Mouse (Mus musculus): ENCODE measurements around the gene Nedd9.

Gene Nedd9

DNA sequence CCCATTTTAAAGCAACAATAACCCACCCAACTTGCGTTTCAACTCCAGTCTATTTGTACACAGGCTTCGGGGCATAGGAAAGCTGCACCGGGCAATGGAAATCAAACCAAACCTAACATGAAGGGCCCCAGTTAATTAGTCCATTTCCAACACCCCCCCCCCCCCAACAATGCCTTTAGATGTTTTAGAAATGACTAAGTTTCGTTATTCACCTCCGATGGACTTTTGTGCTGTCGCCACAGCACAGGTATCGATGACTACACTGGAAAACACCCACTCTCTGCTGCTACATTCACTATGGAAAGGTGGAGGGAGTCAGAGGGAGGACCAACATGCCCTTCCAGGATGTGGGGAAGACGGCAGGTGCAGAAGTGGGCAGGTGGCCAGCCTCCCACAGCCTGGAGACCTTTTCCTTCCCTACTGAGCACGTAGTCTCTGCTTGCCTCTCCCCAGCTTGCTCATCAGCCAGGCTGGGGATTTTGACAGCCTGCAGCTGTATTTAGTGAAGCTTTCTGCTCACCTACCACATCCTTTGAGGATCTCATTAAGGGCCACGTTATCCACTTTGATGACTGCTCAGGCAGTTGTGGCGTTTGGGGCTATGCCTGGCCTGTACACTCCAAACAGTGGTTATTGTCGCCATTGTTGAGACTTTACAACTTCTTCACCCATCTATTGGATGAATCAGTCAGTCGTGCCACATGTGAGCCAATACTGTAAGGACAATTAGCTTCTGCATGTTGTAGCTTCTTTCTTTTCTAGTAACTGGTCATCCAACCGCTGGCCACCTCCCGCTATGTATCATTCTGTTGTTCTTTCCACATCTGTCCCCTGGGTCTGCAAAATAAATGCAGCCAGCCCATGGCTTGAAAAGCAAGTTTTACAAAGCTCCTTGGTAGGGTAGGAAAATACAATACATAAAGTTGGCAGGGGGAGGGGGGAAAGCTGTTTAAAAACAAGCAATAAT lies 33.7 kb downstream of the Nedd9 start:
- no peak for DNase-seq

DNA sequence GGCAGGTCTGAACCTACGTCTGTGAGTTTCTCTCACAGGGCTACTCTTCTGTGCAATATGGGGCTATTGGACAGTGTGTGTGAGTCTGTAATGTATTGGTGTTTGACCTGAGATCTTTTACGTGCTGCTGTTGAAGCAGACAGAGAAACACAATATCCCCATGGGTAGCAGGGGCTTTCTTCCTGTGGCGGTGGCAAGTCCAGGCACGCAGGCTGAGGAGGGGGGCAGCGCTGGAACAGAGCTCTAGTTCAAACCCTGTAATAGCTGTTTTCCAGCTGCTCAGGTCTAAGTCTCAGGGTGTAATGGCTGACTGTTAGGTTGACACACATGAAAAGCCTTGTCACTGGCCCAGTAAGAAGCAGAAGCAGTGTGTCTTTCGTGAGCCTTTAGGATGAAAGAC lies 36.3 kb downstream of the Nedd9 start:
- DNase-seq, result no peak

DNA sequence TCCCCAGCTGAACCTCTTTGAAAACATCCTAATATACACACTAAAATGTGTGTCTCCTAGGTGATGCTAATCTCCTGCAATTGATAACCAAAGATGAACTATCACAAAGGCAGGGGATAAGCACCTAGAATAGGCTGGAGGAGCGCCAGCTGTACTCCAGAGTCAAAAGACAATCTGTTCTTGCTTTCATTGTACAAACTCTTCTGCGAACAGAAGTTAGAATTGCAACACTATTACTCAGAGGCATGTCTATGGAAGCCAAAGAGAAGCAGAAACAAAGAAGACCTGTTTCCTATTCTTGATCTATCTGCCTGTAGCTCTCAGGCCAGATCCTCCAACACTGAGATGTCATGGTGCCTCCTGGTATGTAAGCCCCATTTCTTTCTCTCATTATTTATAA lies 38.0 kb downstream of the Nedd9 start:
- peak; percentile 11 for DNase-seq

GRCm38 (mm10) chr13:41447209-41447608 lies 40.0 kb downstream of the Nedd9 start:
- DNase-seq, result no peak

DNA sequence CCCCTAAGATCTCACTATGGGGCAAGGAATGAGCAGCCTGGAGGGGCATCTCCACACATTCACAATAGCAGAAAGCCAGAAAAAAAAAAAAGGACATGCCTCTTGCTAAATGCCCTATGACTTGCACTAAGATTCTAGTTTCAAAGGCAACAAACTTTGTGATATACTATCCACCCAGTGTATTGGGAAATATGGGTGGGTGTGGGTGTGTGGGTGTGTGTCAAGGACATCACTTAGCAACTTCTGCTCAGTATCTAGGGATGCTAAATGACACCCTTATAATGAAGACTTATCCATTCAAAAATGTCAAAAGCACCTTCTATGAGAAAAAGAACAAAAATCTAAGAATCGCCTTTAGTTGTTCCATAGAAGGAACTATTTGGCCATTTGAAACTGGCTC lies 40.6 kb downstream of the Nedd9 start:
- DNase-seq, result peak; percentile 17

DNA sequence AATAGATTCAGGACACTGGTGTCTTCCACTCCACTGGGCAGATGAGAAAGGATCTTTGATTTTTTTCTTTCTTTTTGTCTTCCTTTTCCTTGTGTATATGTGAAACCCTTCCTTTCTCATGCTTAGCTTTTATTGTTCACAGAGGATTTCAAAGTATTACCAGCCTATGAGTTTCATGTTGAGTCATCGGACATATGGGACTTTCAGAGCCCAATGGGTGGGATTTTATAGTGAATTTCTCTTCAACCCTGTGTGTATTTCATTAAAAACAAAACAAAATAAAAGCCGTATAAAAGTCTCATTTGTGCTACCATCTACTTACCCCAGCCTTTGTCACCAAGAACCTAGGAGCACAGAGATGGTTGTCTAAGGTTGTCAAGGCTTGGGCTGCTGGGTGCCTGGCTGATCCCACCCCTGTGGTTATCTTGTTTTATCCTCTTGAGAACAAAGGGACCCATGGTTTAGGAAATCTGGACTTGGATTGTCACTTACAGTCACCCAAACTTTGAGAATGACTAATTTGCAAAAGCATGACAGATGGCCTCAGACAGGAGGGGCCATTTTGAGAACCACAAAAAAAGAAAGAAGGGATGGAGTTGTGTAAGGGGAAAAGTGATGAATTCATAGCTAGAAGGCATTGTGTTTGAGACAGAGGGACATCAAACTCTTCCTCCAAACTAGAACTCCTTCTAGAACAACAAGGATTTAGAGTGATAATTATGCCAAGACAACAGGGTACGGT lies 41.9 kb downstream of the Nedd9 start:
- DNase-seq, result no peak

GRCm38 (mm10) chr13:41444230-41444629 lies 42.9 kb downstream of the Nedd9 start:
- DNase-seq, result no peak

- no peak for DNase-seq
Observed at GRCm38 (mm10) chr13:41442145-41442544, 45.0 kb downstream of the Nedd9 start.

DNA sequence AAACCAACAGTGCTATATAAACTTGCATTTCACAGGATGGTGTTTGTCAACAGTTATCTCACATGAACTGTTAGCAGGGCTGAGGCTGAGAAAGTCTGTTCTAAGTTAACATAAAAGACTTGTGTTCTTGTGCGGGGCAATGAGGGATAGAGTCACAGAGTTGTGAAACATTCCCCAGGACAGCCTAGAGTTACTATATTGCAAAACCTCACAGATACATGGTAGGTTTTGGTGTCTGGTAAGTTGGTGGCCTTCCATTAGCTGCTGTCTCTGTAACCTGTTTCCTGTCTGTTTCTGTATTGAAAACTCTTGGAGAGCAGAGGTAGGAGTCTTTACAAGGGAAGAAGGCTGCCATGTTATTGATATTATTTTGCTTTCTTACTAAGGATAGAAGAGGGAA lies 47.0 kb downstream of the Nedd9 start:
- DNase-seq, result no peak

GRCm38 (mm10) chr13:41437390-41437789 lies 49.8 kb downstream of the Nedd9 start:
- no peak for DNase-seq

DNA sequence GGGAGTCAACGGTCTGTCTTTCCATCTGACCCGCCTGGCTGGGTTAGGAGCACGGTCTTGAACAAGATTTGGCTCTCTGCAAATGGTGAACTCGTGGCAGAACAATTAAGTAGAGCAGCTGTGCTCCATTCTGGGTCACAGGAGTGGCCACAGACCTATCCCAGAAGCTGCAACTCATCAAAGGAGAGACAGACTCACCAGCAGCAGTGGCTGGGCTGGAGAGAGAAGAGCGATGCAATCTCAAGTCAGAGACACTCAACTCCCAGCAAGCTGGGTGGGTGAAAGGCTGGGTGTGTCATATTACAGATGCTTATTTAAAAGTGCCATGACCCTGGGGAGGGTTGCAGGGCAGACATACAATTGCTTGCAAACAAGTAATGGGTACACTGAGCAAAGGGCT lies 50.4 kb downstream of the Nedd9 start:
- DNase-seq, result no peak

DNA sequence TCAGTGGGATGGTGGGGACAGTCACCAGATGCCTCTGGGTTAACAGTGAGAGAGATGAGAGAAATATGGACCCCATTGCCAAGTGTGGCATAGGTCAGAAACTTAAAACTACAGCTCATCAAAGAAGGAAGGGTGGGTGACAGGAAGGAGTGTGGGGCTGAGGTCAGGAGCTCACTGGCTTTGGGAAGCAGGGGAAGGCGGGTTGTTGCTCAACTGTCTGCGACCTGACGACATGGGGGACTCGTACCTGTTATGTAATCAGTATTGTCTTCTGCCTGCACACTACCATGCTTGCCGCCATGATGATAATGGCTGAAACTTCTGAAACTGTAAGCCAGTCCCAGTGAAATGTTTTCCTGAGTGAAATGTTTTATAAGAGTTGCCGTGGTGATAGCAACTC lies 54.0 kb downstream of the Nedd9 start:
- DNase-seq, result no peak

DNA sequence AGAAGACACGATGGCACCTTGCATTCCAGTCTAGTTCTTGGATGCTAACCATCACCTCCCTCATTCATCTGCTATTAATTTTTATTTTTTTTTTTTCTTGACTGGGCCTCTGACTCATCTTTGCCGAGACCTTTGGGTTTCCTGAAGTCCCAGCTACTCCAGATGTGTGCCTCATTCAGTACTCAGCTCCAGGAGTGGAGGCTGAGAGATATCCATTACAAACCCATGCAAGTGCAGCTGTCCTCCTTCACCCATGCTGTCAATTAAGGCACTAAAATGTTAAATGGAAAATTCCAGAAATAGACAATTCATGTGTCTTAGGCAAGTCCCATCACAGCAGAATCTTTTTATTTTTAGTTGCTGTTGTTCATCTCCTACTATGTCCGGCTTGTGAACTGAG lies 55.4 kb downstream of the Nedd9 start:
- no peak for DNase-seq

DNA sequence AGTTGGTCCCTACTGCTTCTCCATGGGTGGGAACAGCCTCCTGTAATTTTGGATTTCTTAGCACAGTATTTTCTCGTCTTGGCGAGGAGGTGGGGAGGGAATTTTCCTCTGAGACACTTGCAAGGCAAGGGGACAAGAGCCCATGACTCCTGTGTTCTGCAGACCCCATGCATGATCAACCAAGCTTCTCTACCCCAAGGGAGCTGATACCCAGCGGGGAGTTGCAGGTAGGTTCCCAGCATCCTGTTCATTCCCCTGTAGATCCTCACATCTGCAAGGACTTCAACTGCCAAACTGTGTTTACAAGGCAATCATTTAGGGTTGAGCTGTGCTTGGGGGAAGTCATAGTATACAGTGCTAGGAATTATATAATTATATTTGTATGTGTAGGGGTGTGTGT lies 60.1 kb downstream of the Nedd9 start:
- DNase-seq, result no peak

DNA sequence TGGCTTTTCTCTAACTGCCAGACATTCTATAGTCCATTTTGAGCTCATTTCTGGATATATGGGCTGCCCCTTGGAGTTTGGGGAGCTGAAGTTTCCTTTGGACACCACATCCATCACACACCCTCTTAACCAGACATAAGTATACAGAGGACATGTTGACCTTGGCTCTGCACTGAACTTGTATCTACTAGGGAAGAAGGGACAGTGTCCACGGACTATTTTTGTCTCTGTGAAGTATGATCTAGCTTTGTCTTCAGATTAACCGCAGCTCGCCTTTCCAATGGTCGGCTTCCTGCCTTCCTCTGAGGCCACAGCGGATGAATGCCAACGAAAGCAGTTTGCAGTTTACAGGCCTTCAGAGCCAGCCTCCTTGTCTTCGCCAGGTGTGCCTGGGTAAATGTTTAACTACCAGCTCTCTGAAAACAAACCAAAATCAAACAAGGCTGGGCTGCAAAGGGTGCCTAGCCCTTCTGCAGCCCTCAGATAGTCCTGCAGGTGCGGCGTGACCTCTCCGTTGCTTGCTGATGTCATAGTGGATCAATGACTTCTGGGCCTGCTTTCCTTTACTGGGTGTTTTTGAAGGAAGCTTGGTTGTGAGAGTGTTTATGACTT lies 63.6 kb downstream of the Nedd9 start:
- DNase-seq, result no peak

DNA sequence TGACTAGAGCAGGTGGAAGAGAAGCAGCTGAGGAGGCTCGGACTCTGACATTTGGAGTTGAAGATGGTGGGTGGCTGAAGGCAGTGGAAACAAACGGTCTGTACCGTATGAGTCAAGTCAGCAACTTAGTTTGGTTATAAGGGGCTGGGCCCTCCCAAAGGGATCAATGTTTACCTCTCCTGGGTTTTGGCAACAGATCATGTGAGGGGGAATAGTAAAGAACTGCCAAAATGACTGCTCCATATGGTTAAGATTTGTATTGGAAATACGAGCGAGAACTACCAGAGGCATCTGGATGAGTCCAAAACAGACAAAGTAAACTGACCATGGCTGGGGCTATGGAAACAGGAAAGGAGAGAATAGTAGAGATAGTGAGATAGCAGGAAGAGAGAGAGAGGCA lies 64.6 kb downstream of the Nedd9 start:
- no peak for DNase-seq

DNA sequence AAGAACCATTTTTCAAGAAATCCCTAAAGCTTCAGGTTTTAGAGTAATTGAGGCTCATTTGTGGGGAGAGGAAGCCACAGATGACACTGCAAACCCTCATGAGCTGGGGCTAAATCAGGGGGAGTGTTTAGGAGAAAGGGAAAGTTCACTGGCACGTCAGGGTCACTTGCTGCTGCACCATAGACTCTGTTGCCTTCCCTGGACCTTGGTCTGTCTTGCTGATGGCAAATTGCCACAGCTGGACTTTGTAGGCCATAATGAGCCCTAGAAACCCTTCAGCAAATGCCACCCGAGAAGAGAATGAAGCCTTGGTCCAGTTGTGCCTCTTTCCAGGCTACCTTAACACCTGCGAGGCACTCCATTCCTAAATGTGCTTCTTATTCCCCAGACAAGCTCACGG lies 66.8 kb downstream of the Nedd9 start:
- DNase-seq, result no peak

- no peak for DNase-seq
Observed at GRCm38 (mm10) chr13:41418198-41418869, 68.8 kb downstream of the Nedd9 start.

DNA sequence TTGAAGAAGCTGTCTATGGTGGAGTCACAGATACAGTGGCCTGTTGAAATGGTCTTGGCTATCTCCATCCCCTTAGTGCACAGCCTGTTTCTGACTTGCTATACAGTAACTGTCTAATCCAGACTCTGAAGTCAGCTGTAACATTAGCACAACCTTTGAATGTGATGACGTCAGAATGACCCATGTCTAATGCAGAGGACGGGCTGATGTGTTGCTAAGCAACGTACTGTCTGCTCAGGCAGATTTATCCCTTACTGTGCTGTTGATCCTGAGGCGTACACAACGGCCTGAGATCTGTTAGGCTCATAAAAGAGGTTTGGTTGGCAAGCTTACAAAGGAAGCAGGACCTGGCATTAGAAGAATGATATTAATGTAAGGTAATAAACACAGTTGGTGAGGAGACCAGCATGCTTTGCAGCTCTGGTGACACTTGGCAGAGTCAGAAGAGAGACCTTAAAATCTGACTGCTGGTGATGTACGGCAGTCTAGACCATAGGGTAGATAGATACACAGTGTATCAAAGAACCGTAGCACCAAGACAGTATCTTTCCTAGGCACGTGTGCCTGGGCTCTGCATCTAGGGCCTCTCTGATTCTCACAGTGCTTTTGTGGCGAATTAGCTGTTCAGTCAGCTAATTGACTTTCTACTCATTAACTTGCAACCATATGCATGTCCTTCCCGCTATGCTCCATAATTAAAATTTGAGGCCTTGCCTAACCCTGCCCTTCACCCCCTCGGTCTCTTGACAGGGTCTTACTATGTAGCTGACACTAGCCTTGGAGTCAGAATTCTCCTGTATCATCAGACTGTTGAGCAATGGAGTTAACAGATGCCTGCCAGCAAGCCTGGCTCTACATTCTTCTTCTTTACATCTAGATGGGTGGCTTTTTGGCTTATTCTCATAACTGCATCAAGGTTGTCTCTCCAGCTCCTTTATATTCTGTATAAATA lies 70.8 kb downstream of the Nedd9 start:
- DNase-seq, result no peak

DNA sequence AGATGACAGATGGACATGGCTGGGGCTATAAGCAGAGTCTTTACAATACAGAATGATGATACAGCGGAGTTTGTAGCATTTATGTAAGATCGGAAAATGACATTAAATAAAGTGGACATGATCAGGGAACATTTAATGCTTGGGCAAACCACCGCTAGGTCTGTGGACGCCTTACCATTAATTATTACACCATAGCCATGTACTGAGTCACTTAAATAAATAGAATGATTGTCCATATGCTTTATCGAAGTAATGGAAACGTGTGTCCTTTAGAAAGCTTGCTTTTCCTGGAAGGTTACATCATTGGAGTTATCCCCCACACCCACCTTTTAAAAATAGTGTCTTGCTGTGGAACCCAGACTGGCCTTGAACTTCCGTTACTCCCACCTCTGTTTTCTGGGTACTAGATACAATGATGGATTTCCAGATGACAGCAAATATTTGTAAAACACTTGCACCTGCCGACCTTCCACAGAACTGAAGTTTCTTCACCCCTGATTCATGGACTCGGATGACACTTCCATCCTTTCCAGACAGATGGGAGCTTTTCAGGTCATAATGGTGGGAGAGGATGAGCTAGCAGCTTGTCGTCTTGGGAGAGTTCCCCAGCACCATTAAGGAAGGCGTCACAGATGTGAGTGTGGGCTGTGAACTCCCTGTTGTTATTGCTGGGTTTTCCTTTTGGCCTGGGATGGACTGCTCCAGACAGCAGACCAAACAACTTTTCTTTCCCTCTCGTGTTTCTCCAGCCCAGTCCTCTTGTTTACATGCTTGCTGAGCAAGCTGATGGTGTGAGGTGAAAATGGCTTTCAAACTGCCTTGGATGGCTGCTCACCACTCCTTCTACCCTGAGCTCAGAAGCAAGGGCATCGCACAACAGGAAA lies 76.7 kb downstream of the Nedd9 start:
- no peak for DNase-seq

GRCm38 (mm10) chr13:41409291-41409690 lies 77.9 kb downstream of the Nedd9 start:
- no peak for DNase-seq

Data from layer of hippocampus, adult 9-11 months (tissue).